Mouse (Mus musculus) kidney, embryonic 14.5 days (tissue): ENCODE measurements around the gene Cdh13. TPM values are rescaled to one million over a fixed set of nuclear protein-coding genes. Genes with fewer than 3 reads are reported as not detected.

Experiments used
- ATAC-seq: fragments of 200-750 bp; cut with Nextera tagmentation; 2 replicates; pipeline ENCODE4 v1.8.0; 2017; ENCODE audit warnings: moderate number of reproducible peaks, mild to moderate bottlenecking, moderate TSS enrichment, moderate library complexity; ENCODE audit not compliant: low FRiP score, low TSS enrichment
- H3K27ac ChIP-seq: fragments of 300-500 bp; sonication (generic); 2 replicates; pipeline ENCODE4 v1.5.1; 2014; ENCODE audit warnings: low read depth, mild to moderate bottlenecking, low read length, moderate library complexity, mixed read lengths
- H3K27me3 ChIP-seq: fragments of 300-500 bp; sonication (generic); 2 replicates; pipeline ENCODE4 v1.6.1; 2014; ENCODE audit warnings: mild to moderate bottlenecking, low read length; ENCODE audit not compliant: control insufficient read depth, insufficient read depth
- H3K36me3 ChIP-seq: fragments of 300-500 bp; sonication (generic); 2 replicates; pipeline ENCODE4 v1.6.1; 2014; ENCODE audit warnings: low read length, mixed read lengths; ENCODE audit not compliant: control insufficient read depth, insufficient read depth
- H3K4me1 ChIP-seq: fragments of 300-500 bp; sonication (generic); 2 replicates; pipeline ENCODE4 v1.6.1; 2014; ENCODE audit warnings: low read length, mixed read lengths; ENCODE audit not compliant: control insufficient read depth, insufficient read depth
- H3K4me2 ChIP-seq: fragments of 300-500 bp; sonication (generic); replicated peaks from 2 replicates; pipeline ENCODE4 v1.6.1; 2014; ENCODE audit warnings: low read depth, mild to moderate bottlenecking, low read length
- H3K4me3 ChIP-seq: fragments of 300-500 bp; sonication (generic); 2 replicates; pipeline ENCODE4 v1.5.1; 2014; ENCODE audit warnings: mild to moderate bottlenecking, low read length
- H3K9ac ChIP-seq: fragments of 300-500 bp; sonication (generic); 2 replicates; pipeline ENCODE4 v1.6.1; 2014; ENCODE audit warnings: low read depth, mild to moderate bottlenecking, low read length, moderate library complexity
- H3K9me3 ChIP-seq: fragments of 300-500 bp; sonication (generic); 2 replicates; pipeline ENCODE4 v1.6.1; 2016; ENCODE audit warnings: low read length; ENCODE audit not compliant: control insufficient read depth
- WGBS: fragments of 180-500 bp; shearing (Covaris S2); extraction: QIAGEN DNeasy Blood & Tissue Kit; methylation state at CpG from one replicate; pipeline ENCODE4 v1.1.7; 2014; 5-methylcytosine and 5-hydroxymethylcytosine counted together
- polyA plus RNA-seq: library from polyadenylated mRNA; unstranded; fragments of >200 nt; fragmentation: Nextera tagmentation; extraction: Ambion mirVana; gene quantifications from 2 replicates; pipeline ENCODE4 v1.2.1, GENCODE M21; 2014

The Cdh13 gene
- polyA plus RNA-seq, 1 experiment from 2014 or later, result 3.1 TPM

- no peaks in the 10 kb centered on the region for H3K27me3 ChIP-seq
- 45% methylated on average over 6 of the region's 6 CpGs for WGBS
- no peak for ATAC-seq
- H3K9ac ChIP-seq, result no peak overlapping the region
- no peaks in the 10 kb centered on the region for H3K4me1 ChIP-seq
- no peak overlapping the region for H3K27ac ChIP-seq
- no peaks in the 10 kb centered on the region for H3K9me3 ChIP-seq
- H3K36me3 ChIP-seq, result no peaks in the 10 kb centered on the region
- no peak overlapping the region for H3K4me3 ChIP-seq
- H3K4me2 ChIP-seq, result no peak overlapping the region
Measured at GRCm38 (mm10) chr8:119323215-119323614, 1039.7 kb downstream of the Cdh13 start.

GRCm38 (mm10) chr8:119339546-119339945, 1056.0 kb downstream of the Cdh13 start:
- no peak overlapping the region for H3K4me2 ChIP-seq
- H3K36me3 ChIP-seq, result no peaks in the 10 kb centered on the region
- no peak overlapping the region for H3K9ac ChIP-seq
- no peak overlapping the region for H3K4me3 ChIP-seq
- H3K4me1 ChIP-seq, result no peaks in the 10 kb centered on the region
- peaks cover 7% of the 10 kb centered on the region; the same call in 1 of the 2 replicates for H3K9me3 ChIP-seq
- 69% methylated on average over 4 of the region's 4 CpGs for whole genome bisulfite sequencing
- no peak for ATAC-seq
- H3K27ac ChIP-seq, result no peak overlapping the region
- H3K27me3 ChIP-seq, result no peaks in the 10 kb centered on the region

DNA sequence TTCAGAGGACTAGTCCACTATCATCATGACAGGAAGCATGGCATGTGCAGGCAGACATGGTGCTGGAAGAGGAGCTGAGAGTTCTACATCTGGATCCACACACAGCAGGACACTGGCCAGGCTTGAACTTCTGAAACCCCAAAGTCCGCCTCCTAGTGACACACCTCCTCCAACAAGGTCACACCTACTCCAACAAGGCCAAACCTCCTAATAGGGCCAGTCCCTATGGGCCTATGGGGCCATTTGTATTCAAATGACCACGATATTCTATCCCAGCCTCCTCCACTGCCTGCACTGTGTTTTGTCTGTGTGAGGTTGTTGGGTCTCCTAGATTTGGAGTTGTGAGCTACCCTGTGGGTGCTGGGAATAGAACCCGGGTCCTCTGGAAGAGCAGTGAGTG, 1060.1 kb downstream of the Cdh13 start:
- Histone ChIP-seq H3K36me3 (peaks cover 23% of the 10 kb centered on the region), H3K9ac (no peak overlapping the region), H3K27ac (no peak overlapping the region), H3K4me1 (peaks cover 6% of the 10 kb centered on the region; the same call in 1 of the 2 replicates), H3K4me3 (peak overlapping the region; percentile 86; the same call in 1 of the 2 replicates), H3K4me2 (peak overlapping the region; percentile 22; the same call in 1 of the 2 replicates), H3K9me3 (peaks cover 3% of the 10 kb centered on the region; the same call in 1 of the 2 replicates), H3K27me3 (no peaks in the 10 kb centered on the region)
- 81% methylated on average over 3 of the region's 3 CpGs for WGBS
- ATAC-seq, result peak; percentile 14

DNA sequence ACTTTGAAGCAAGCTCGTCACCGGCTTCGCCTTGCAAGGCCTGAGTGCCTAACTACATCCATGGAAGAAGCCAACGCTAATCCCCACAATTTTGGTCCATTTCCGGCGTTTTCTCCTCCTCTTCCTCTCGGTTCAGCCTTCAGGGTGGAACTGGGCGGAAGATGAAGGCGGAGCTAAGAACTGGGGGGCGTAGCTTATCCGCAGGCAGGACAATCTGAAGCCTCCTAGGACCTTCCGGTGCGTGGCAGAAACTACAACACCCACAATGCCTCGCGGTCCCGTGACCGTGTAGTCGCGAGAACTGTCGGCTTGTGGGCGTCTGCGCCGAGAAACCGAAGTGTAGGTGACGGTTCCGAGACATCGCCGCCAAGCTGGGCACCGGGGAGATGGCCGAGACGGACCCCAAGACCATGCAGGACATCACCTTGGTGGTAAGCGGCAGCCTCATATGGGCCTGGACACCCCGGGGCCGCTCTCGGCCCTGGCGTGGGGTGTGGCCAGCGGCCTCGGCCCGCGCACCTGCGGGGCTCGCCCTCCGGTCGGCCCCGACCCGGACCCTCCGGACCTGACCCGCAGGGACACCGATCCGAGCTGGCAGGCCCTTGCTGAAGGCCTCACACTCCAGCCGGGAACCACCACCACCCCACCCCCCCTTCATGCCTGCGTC, 1060.8 kb downstream of the Cdh13 start, which contains the start of gene Hsbp1:
TSS of gene Hsbp1 (plus strand) at position 299 of the 667 bp plus-strand sequence.
- Histone ChIP-seq H3K27ac (no peak within 1 kb of the TSS), H3K36me3 (peaks cover 30% of the 10 kb centered on the region), H3K4me3 (peak within 1 kb of the TSS; percentile 86), H3K9me3 (peaks cover 3% of the 10 kb centered on the region; the same call in 1 of the 2 replicates), H3K4me1 (peaks cover 6% of the 10 kb centered on the region; the same call in 1 of the 2 replicates), H3K9ac (peak within 1 kb of the TSS; percentile 91), H3K27me3 (no peaks in the 10 kb centered on the region), H3K4me2 (peak within 1 kb of the TSS; percentile 46)
- 3% methylated on average over 52 of the region's 52 CpGs for WGBS
- ATAC-seq, result peak; percentile 99

DNA sequence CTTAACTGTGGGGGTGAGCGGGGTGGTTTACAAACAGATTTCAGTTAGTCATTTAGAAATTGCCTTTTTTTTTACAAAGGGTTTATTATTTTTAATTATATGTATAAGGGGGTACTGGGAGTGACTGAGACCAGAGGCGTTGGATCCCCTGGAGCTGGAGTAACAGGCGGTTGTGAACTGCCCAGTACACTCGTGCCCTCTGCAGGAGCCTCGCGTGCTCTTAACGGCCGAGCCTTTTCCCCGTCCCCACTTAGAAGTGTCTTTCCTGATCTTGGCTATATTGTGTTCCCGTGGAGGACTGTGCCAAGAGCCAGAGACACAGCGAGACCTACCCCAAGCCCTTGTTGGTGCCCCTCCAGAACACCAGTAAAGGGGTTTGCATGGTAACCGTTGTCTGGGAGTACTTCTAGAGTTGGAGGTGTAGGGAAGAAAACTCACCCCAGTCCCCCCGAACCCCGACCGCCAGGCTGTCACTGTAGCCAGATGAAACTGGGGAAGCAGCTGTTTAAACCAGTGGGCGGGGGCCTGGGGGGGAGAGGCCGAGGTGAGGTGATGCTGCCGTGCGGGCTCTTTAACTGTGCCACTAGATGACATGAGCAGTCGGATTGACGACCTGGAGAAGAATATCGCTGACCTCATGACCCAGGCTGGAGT, 1061.6 kb downstream of the Cdh13 start:
- Histone ChIP-seq H3K27ac (no peak overlapping the region), H3K4me1 (peaks cover 6% of the 10 kb centered on the region; the same call in 1 of the 2 replicates), H3K4me2 (peak overlapping the region; percentile 46), H3K9me3 (peaks cover 3% of the 10 kb centered on the region; the same call in 1 of the 2 replicates), H3K4me3 (peak overlapping the region; percentile 86), H3K36me3 (peaks cover 34% of the 10 kb centered on the region), H3K9ac (peak overlapping the region; percentile 91), H3K27me3 (no peaks in the 10 kb centered on the region)
- ATAC-seq, result no peak
- 57% methylated on average over 22 of the region's 22 CpGs for WGBS

- H3K36me3 ChIP-seq, result peaks cover 37% of the 10 kb centered on the region
- peaks cover 3% of the 10 kb centered on the region; the same call in 1 of the 2 replicates for H3K9me3 ChIP-seq
- H3K9ac ChIP-seq, result 0 out of 2 replicates have a peak overlapping the region, but pooled peaks have one; percentile 91
- peak overlapping the region; percentile 46 for H3K4me2 ChIP-seq
- H3K27me3 ChIP-seq, result no peaks in the 10 kb centered on the region
- 84% methylated on average over 15 of the region's 15 CpGs for WGBS
- H3K27ac ChIP-seq, result no peak overlapping the region
- peaks cover 6% of the 10 kb centered on the region; the same call in 1 of the 2 replicates for H3K4me1 ChIP-seq
- H3K4me3 ChIP-seq, result peak overlapping the region; percentile 86; the same call in 1 of the 2 replicates
- no peak for ATAC-seq
Measured at GRCm38 (mm10) chr8:119345683-119346075, 1062.1 kb downstream of the Cdh13 start.

DNA sequence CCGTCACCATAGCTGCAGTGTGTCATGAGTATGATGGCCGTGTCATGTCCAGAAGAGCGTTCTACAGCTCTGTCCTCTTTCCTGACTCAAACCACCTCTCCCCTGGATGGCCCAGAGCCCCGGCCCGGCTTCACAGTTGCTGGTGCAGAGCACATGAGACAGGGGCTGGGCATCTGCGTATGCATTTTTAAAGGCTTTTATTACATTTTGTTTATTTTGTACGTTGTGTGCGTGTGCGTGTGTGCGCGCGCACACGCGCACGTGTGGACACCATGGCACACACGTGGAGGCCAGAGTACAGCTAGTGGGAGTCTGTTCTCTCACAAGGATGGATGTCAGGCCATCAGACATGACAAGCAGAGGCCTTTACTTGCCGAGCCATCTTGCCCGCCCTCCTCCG, 1068.1 kb downstream of the Cdh13 start:
- Histone ChIP-seq H3K4me1 (no peaks in the 10 kb centered on the region), H3K27ac (no peak overlapping the region), H3K9me3 (no peaks in the 10 kb centered on the region), H3K4me3 (no peak overlapping the region), H3K9ac (no peak overlapping the region), H3K4me2 (no peak overlapping the region), H3K27me3 (no peaks in the 10 kb centered on the region), H3K36me3 (peaks cover 37% of the 10 kb centered on the region)
- WGBS, result 93% methylated on average over 19 of the region's 19 CpGs
- ATAC-seq, result no peak

- no peaks in the 10 kb centered on the region for H3K9me3 ChIP-seq
- no peak overlapping the region for H3K9ac ChIP-seq
- no peaks in the 10 kb centered on the region for H3K4me1 ChIP-seq
- WGBS, result 86% methylated on average over 10 of the region's 10 CpGs
- H3K27me3 ChIP-seq, result no peaks in the 10 kb centered on the region
- no peak overlapping the region for H3K4me3 ChIP-seq
- no peak for ATAC-seq
- H3K27ac ChIP-seq, result no peak overlapping the region
- H3K4me2 ChIP-seq, result no peak overlapping the region
- H3K36me3 ChIP-seq, result peaks cover 22% of the 10 kb centered on the region
Measured at GRCm38 (mm10) chr8:119352977-119353658, 1069.6 kb downstream of the Cdh13 start.
